Mouse (Mus musculus) adrenal gland, postnatal 25 days (tissue): ENCODE data around the gene Pygo2. TPM values are rescaled to one million over a fixed set of nuclear protein-coding genes. Genes with fewer than 3 reads are reported as not detected.
A peak's percentile ranks its signal among the peaks of the same experiment; 100 is the strongest.

Source experiments
- DNase-seq: peaks from one replicate; pipeline ENCODE4 v3.0.0; 2021; ENCODE audit warnings: mixed read lengths
- total RNA-seq: library from RNA; stranded (reverse); gene quantifications from 2 replicates; pipeline ENCODE4 v1.2.3, GENCODE M21; 2021

The Pygo2 gene
- total RNA-seq, 1 experiment from 2014 or later: 46.8 TPM

DNA sequence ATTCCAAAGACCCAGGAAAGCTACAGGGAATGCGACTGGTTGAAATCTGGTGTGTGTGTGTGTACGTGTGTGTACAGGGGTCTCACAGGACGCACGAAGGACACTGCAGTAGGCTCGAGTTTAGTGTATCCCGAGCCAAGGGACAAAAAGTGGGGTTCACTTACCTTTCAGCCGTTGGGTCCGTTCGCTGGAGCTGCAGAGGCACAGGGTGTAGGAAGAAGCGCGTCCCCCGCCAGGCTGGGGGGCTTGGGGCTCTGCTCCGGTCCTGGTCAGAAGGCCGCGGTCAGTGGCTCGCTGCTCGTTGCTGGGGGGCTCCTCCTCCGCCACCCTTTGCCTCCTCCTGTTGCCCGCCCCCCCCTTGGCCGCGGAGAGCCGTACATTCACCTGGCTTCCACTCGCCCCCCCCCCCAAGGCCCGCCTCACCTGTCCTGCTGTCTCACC, 37.1 kb upstream of the Pygo2 start:
- peak; percentile 54 for DNase-seq

DNA sequence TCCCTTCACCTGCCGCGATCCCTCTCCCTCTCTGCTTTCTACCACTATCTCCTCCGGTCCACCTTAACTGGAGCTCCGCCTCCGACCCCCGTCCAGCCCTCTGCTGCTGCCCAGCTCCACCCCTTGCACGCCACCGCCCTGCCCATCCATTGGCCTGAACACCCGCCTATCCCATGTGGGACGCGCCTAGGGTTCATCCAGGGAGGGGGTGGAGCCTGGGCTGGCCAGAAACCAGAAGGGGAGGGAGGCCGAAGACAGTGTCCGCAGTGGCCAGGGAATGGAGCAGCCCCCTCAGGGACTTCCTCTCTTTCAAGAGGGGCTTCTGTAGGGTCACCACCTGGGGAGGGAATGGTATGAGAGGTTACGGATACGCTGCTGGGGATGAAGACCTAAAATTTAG, 36.4 kb upstream of the Pygo2 start:
- peak; percentile 99 for DNase-seq

- DNase-seq: peak; percentile 86
Observed at GRCm38 (mm10) chr3:89394006-89394893, 35.8 kb upstream of the Pygo2 start, which contains the start of gene Zbtb7b. Gene Zbtb7b (minus strand): TSS chr3:89394776.

DNA sequence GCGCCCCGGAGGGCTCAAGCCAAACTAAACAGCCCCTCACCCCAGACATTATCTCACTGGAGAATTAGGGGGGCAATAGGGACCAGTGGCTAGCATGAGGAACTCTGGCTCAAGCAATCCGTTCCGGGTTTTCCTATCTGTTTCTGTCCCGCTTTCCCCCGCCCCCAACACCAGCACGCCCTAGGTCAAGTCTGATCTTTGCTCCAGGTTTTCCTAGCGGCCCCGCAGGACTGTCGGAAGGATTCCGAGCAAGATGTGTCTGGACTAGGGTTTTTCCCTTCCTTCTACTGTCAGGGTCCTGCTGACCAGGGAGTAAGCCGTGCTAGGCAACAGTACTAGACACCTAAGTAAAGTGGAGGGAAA, 35.1 kb upstream of the Pygo2 start:
- DNase-seq: peak; percentile 78

- DNase-seq: no peak
Observed at GRCm38 (mm10) chr3:89395419-89395805, 34.6 kb upstream of the Pygo2 start.

DNA sequence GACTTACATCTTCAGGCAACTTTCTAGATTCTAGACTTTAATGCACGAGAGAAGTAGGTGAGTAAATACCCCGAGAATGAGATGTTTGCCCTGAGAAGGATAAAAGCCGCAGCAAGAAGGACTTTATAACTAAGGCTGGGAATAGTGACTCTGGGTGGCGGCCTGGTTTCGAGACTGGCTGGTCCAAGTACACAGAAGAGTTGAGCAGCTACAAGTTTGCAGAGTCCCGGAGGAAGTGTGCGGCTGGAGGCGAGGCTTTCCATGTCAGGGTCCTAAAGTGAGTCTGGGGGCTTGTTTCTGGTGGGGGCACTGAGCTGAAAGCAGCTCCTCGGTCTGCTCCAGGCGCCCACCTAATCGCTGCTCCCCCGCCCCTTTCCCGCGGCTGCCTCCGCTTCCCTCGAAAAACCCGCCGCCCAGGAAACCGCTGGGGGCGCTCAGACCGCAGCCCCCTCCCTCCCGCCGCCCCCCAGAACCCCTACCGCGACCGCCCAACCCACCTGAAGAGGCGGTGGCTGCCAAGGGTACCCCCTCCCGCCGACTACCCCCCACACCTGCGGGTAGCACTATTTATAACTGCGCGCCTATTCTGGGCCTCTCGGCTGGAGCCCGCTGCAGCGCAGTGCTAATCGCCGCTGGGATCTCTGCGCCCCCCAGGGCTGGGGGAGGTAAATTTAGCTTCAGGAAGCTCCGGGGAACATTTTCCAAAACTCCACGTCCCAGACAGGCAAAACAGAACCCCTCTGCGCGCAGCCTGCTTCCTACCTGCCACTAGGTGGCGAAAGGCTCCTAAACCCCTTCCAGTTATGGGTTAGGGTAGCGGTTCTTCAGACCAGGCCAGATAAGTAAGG, 34.0 kb upstream of the Pygo2 start:
- peak; percentile 61 for DNase-seq

DNA sequence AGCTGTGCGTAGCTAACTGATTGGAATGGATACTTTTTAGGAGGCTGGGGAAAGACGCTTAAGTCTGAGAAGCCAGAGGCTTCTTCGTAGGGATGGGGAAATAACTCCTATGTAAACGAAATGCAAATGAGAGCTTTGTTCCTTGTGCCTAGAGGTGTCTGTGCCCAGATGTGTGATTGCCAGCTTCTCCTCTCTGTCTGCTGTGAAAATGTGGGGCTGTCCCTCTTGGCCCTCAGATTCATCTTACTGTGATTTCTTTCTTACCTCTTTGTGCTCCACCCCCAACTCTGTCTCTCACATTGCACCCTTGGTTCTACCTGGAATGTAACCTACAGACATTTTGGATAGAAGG, 33.4 kb upstream of the Pygo2 start:
- DNase-seq: no peak

- no peak for DNase-seq
Observed at GRCm38 (mm10) chr3:89401329-89401728, 28.7 kb upstream of the Pygo2 start.

DNA sequence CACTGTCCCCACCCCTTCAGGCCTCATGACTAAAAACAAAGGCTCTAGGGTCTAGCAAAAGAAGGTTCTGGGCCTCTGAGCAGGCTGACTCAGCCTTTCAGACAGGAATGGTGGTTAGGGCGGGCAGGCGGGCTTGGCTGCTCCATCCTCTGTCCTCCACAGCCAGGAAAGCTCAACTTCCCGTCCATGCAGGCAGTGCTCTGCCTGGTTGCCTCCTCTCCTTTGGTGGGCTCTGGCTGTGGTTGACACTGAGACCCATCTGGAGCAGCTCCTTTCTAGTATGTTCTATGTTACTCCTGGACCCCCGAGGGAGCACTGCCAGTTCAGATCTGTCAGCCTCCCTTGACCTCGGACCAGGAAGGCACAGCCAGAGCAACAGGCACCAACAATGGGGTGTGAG, 27.3 kb upstream of the Pygo2 start, which contains the start of gene Lenep:
Gene Lenep (minus strand): TSS at position 101 of the 400 bp plus-strand sequence.
- DNase-seq: no peak

DNA sequence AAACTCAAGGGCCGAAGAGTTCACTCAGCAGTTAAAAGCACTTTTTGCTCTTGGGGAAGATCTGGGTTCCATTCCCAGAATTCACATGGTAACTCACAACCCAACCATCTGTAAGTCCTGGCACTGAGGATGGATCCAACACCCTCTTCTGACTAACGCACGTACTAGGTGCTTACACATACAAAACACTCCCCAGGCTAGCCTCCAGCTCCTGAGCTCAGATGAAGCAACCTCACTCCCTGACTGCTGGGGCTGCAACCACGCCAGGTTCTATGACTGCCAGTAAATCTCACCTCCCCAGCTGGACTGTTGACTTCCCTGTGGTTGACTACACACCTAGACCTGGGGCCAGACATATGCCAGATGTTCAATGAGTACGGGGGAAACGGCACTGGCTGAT, 23.1 kb upstream of the Pygo2 start:
- no peak for DNase-seq

DNA sequence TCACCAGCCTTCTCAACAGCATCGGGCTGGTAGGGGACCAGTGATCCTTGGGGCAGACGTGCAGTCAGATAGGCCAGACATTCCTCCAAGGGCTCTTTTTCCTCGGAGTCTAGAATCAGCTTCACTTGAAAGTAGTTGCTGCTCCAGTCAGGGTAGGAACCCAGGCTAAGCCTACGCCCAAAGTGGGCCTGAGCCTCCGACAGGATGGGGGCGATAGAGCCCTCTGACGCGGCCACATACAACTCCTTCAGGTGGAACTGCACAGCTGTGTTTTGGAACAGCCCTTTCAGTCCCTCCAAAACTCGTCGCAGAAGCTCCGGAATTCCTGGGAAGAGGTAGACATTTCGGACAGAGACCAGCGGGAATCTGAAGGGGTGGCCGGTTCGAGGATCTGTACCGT, 21.6 kb upstream of the Pygo2 start:
- no peak for DNase-seq

- no peak for DNase-seq
Observed at GRCm38 (mm10) chr3:89409701-89410100, 20.3 kb upstream of the Pygo2 start.

DNA sequence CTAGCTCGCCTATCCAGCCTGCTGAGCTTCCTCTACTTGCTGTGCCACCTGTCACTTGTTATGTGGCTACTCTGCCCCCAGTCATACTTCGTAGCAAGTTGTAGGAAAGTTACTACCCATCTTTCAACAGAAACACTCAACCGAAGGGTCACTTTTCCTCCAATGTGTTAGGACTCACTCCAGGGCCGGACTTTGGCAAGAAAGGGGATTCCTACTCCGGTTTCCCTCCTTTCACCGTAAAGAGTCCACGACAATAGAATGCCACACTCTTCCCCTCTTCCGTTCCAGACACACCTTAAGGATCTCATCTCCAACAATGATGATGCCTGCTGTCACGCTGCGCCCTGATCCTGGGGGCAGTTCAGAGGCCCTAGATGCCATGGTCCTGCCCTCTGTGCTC, 19.1 kb upstream of the Pygo2 start:
- no peak for DNase-seq

DNA sequence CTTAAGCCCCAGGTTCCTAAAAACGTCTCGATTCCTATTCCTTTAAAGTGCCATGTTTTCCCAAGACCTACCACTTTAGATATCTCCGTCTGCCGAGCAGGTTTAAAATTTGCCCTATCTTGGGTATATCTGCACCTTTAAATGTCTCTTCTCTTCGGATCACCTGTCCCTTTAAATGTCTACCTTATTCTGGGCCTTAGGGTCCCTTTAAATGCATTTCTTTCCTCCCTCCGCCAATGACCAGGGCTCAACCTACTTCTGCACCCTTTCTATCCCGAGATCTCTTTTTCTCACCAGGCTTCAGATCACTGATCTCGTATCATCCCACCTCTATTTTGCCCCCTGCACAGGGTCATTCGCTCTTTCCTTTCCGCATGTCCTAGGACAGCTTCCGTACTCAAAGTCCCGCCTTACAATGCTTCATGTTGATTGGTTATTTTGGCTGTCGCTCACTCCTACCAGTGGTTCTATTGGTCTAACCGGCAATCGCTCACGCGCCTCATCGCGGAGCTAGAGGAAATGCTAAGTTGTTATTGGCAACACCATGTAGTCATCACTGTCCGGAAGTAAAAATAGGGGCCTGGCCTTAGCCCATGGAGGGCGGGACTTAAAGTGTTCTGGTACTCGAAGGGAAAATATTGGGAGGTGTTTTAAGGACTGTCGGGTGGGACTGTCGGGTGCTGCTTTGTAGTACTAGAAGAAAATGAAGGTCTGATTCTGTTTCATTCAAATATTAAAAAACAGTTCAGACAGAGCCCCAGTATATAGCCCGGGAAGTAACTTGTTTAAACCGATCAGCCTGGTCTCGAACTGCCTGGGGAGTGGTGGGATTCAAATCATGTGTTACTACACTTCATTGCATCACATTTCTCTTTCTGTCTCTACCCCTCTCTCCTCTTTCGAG, 18.3 kb upstream of the Pygo2 start, which contains the start of gene Flad1:
Gene Flad1 (minus strand): TSS at position 381 of the 904 bp plus-strand sequence.
- DNase-seq: peak; percentile 86

DNA sequence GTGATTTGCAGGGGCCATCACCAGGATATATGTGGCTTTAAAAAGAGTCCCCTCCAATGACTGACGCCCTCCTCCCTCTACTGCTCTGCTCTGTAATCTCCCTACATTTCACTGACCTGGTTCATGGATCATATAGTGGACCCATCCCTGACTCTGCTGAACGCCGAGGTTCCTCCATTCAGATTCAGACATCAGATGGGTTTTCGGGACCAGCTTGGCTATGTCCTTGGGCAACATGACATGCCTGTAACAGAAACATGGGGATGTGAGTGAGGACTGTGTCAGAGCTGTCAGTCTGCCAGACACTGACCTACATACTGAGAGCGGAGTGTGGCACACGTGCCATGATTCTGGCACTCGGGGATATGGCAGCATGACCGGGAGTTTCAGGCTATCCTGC, 13.9 kb upstream of the Pygo2 start:
- DNase-seq: no peak

DNA sequence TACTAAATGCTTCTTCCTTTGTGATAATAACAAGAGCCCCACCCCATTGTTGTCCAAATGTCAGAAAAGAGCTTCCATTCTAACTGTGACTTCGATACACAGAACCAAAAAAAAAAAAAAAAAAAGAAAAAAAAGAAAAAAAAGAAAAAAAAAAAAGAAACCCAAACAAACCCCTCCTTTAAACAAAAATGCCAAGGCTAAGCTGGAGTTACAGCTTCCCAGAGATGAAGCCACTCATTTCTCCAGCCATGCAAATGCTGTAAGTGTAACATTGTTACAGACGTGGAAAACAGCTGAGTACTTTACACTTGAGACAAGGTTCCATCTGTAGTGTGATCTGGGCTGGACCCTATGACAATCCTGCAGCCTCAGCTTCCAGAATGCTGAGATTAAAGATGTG, 12.9 kb upstream of the Pygo2 start:
- DNase-seq: no peak

DNA sequence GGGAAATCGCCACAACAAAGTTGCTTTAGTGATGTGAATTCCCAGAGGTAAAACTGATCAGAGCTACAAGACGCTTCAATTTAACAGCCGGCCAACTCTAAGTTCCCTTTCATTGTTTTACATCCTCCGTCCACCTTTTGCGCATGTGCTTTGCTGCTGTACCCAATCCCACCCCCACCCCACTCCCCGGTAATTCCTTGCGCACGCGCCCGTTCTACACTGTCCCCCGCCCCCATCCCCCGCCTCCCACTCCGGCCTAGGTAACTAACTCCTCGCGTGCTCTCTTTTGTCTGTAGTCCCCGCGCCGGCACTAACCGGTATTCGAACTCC, 12.2 kb upstream of the Pygo2 start:
- no peak for DNase-seq

- DNase-seq: peak; percentile 89
Observed at GRCm38 (mm10) chr3:89418170-89418860, 11.7 kb upstream of the Pygo2 start, which contains the start of the genes Cks1b and Shc1. Gene Cks1b (minus strand): TSS chr3:89418383. Gene Shc1 (plus strand): TSS chr3:89418443.

- peak; percentile 82 for DNase-seq
Observed at GRCm38 (mm10) chr3:89418861-89419250, 11.2 kb upstream of the Pygo2 start.

GRCm38 (mm10) chr3:89419571-89419970, 10.4 kb upstream of the Pygo2 start:
- peak; percentile 48 for DNase-seq

DNA sequence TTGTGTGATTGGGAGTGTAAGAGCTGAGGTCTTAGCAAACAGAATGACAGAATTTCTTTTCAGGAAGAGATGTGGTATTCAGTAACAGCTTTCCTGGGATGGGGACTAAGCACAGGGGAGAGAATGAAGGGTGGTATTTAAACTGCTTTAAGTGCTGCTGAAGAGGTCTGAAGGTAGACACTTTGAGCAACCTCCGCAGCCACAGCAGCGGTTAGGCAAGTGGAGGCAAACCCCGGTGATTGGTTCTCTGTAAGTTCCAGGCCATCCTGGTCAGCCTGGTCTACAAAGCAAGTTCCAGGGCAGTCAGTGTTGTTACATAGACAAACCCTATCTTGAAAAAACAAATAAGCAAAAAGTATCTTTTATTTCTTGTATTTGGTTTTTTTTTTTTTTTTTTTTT, 10.0 kb upstream of the Pygo2 start:
- no peak for DNase-seq
